Mouse (Mus musculus) monocyte, adult 5-6 weeks (primary cell): ENCODE data around the gene Has1. TPM values are rescaled to one million over a fixed set of nuclear protein-coding genes. Genes with fewer than 3 reads are reported as not detected.

Source experiments
- ATAC-seq: fragments of 153-309, 156-312 bp; replicated peaks from 2 replicates; pipeline ENCODE4 v1.8.0; 2017; ENCODE audit warnings: mild to moderate bottlenecking; ENCODE audit not compliant: low TSS enrichment, insufficient number of reproducible peaks, severe bottlenecking, poor library complexity, low FRiP score
- total RNA-seq: library from RNA; stranded (forward); fragments of 200-1000, 200-491, 200-594 nt; gene quantifications from 3 replicates; pipeline ENCODE4 v1.2.3, GENCODE M21; 2017

The Has1 gene
- total RNA-seq, 1 experiment from 2014 or later: not detected

GRCm38 (mm10) chr17:17825921-17826591 is 28.9 kb downstream of the Has1 start:
- ATAC-seq: no peak

GRCm38 (mm10) chr17:17823612-17824336 is 31.2 kb downstream of the Has1 start:
- ATAC-seq: no peak

- no peak for ATAC-seq
Measured at GRCm38 (mm10) chr17:17795527-17795926, 59.5 kb downstream of the Has1 start.

Other genes with a start within 250 kb of the Has1 start
- 106 to 173 TPM (median 120 TPM) in 3 replicates for gene Lnpep, start 230.2 kb downstream of the Has1 start, total RNA-seq
- gene Vmn2r90, start 151.5 kb downstream of the Has1 start, total RNA-seq: 0.32 TPM in 1 of 3 replicates, not detected in the others
- 0.10 TPM in 1 of 3 replicates, not detected in the others for gene Spaca6, start 28.0 kb downstream of the Has1 start, total RNA-seq
- 9.8 to 11.3 TPM (median 10.1 TPM) in 3 replicates for gene Fpr1, start 28.7 kb upstream of the Has1 start, total RNA-seq
- gene Fpr2, start 32.6 kb upstream of the Has1 start, total RNA-seq: 29.1 to 53.2 TPM (median 41.4 TPM) in 3 replicates
- not detected in 3 replicates for gene Fpr3, start 32.6 kb upstream of the Has1 start, total RNA-seq
- not detected in 3 replicates for gene Fpr-rs4, start 166.5 kb upstream of the Has1 start, total RNA-seq
- not detected in 3 replicates for gene Vmn2r124, start 194.2 kb upstream of the Has1 start, total RNA-seq
- not detected in 3 replicates for gene Vmn2r91, start 229.8 kb upstream of the Has1 start, total RNA-seq